Mouse (Mus musculus) forebrain, embryonic 11.5 days (tissue): Measurements from ENCODE around the gene Smarca1. TPM values are rescaled to one million over a fixed set of nuclear protein-coding genes. Genes with fewer than 3 reads are reported as not detected.

Experiments used
- ATAC-seq: fragments of 200-750 bp; cut with Nextera tagmentation; replicated peaks from 2 replicates; pipeline ENCODE4 v1.8.0; 2017; ENCODE audit warnings: moderate TSS enrichment; ENCODE audit not compliant: low FRiP score
- DNase-seq: peaks from one replicate; pipeline ENCODE4 v3.0.0-alpha.2; 2017; ENCODE audit warnings: low spot score
- H3K27ac ChIP-seq: fragments of 300-500 bp; sonication (generic); 2 replicates; pipeline ENCODE4 v1.5.1; 2014; ENCODE audit warnings: low read depth, low read length
- H3K27me3 ChIP-seq: fragments of 300-500 bp; sonication (generic); 2 replicates; pipeline ENCODE4 v1.6.1; 2014; ENCODE audit warnings: mild to moderate bottlenecking, low read length, mixed read lengths; ENCODE audit not compliant: control insufficient read depth, insufficient read depth
- H3K36me3 ChIP-seq: fragments of 300-500 bp; sonication (generic); 2 replicates; pipeline ENCODE4 v1.6.1; 2014; ENCODE audit warnings: mild to moderate bottlenecking, low read length, moderate library complexity, mixed read lengths; ENCODE audit not compliant: control insufficient read depth, insufficient read depth
- H3K4me1 ChIP-seq: fragments of 300-500 bp; sonication (generic); replicated peaks from 2 replicates; pipeline ENCODE4 v1.6.1; 2014; ENCODE audit warnings: low read length, mixed read lengths; ENCODE audit not compliant: control insufficient read depth, insufficient read depth
- H3K4me2 ChIP-seq: fragments of 300-500 bp; sonication (generic); 2 replicates; pipeline ENCODE4 v1.6.1; 2014; ENCODE audit warnings: low read depth, mild to moderate bottlenecking, low read length, moderate library complexity, mixed read lengths; ENCODE audit not compliant: severe bottlenecking
- H3K4me3 ChIP-seq: fragments of 300-500 bp; sonication (generic); 2 replicates; pipeline ENCODE4 v1.5.1; 2014; ENCODE audit warnings: low read depth, low read length
- H3K9ac ChIP-seq: fragments of 300-500 bp; sonication (generic); 2 replicates; pipeline ENCODE4 v1.6.1; 2014; ENCODE audit warnings: low read length
- H3K9me3 ChIP-seq: fragments of 300-500 bp; sonication (generic); 2 replicates; pipeline ENCODE4 v1.6.1; 2016; ENCODE audit warnings: low read length, mixed read lengths; ENCODE audit not compliant: control insufficient read depth
- WGBS: fragments of 180-500 bp; shearing (Covaris S2); extraction: QIAGEN DNeasy Blood & Tissue Kit; methylation state at CpG from one replicate; pipeline ENCODE4 v1.1.7; 2014; 5-methylcytosine and 5-hydroxymethylcytosine counted together
- polyA plus RNA-seq: library from polyadenylated mRNA; unstranded; fragments of >200 nt; fragmentation: Nextera tagmentation; extraction: Ambion mirVana; gene quantifications from 2 replicates; pipeline ENCODE4 v1.2.1, GENCODE M21; 2014

The Smarca1 gene
- polyA plus RNA-seq = 23.3 and 26.3 TPM in 2 replicates

DNA sequence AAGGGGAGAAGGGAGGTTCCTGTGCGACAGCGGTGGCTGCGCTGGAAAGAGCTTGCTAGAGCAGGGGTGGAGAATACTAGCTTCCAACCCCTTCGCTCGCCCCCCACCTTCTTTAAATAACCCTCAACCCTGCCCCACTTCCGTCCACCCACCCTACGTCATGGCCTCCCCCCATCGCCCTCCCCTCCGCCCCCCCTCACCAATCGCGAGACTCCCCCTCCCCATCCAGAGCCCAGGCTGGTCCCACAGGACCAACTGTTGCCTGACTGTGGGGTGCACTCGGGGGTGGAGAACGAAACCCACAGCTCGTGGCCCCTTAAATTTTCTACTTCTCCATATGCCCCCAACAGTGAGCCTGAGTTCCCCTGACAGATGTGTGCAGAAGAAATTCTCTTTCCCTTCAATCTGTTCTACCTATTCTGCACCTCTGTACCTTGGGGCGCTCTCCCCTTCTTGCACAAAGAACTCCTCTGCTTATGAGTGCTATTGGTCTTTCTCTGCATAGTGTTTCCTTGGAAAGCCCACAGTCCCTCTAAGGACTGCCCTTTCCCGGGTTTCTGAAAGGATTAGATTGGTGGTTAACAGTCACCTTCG is at the start of gene Smarca1:
Gene Smarca1, minus strand, starts transcription at position 544 of the 594 bp plus-strand sequence.
- DNase-seq = peak; percentile 58

DNA sequence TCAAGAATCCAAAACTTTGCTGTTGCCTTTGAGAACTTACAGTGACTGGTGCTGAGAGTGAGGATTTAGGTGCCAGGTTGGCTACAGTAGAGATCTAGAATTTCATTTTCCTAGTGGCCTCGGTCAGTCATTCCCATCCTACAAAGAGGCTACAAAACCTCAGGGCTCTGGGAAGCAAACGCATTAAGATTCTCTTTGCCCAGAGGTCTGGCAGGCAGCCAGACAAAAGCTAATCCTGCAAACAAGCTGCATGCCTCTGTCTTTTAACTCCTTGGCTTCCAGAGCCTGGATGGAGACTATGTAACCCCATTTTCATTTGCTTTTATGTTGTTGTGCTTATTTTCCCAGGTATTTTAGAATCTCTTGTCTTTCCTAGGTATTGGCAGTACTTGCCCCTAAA is 45.0 kb upstream of the Smarca1 start:
- Histone ChIP-seq H3K36me3 (no peaks in the 10 kb centered on the region), H3K9ac (no peak overlapping the region), H3K9me3 (no peaks in the 10 kb centered on the region), H3K27ac (no peak overlapping the region), H3K4me2 (no peak overlapping the region), H3K4me1 (0 out of 2 replicates have a peak, but pooled peaks cover 2% of the 10 kb centered on the region), H3K27me3 (no peaks in the 10 kb centered on the region), H3K4me3 (no peak overlapping the region)
- WGBS = 24% methylated on average over 2 of the region's 2 CpGs
- no peak for ATAC-seq
- peak; percentile 58 for DNase-seq

More for the DNA sequence above, at the start of gene Smarca1:
- no peaks in the 10 kb centered on the region for H3K4me1 ChIP-seq
- H3K4me3 ChIP-seq = peak within 1 kb of the TSS; percentile 45
- no peaks in the 10 kb centered on the region for H3K36me3 ChIP-seq
- H3K9me3 ChIP-seq = no peaks in the 10 kb centered on the region
- H3K27ac ChIP-seq = no peak within 1 kb of the TSS
- peak; percentile 85 for ATAC-seq
- 21% methylated on average over 14 of the region's 17 CpGs for WGBS
- no peaks in the 10 kb centered on the region for H3K27me3 ChIP-seq
- H3K9ac ChIP-seq = peak within 1 kb of the TSS; percentile 66
- H3K4me2 ChIP-seq = peak within 1 kb of the TSS; percentile 54

DNA sequence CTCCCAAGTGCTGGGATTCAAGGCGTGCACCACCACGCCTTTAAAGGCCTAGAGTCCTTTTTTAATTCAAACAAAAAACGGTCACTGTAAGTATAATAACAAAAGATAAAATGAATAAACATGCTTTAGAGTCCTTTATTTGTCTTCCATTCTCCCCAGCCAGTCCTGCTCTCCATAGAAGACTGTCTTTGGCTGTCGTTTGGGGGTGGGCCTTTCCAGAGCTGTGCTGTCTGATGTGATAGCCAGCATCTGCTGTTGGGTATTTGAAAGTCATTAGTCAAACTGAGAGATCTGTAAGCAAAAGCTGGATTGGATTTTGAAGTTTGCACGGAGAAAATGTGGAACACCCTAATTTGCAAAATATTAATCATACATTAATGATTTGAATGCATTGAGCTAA is 44.1 kb upstream of the Smarca1 start:
- 70% methylated on average over 5 of the region's 5 CpGs for WGBS
- ATAC-seq (no peak), DNase-seq (no peak)
- Histone ChIP-seq H3K27me3 (no peaks in the 10 kb centered on the region), H3K9me3 (no peaks in the 10 kb centered on the region), H3K27ac (no peak overlapping the region), H3K4me1 (0 out of 2 replicates have a peak, but pooled peaks cover 2% of the 10 kb centered on the region), H3K4me3 (no peak overlapping the region), H3K36me3 (no peaks in the 10 kb centered on the region), H3K9ac (no peak overlapping the region), H3K4me2 (no peak overlapping the region)

DNA sequence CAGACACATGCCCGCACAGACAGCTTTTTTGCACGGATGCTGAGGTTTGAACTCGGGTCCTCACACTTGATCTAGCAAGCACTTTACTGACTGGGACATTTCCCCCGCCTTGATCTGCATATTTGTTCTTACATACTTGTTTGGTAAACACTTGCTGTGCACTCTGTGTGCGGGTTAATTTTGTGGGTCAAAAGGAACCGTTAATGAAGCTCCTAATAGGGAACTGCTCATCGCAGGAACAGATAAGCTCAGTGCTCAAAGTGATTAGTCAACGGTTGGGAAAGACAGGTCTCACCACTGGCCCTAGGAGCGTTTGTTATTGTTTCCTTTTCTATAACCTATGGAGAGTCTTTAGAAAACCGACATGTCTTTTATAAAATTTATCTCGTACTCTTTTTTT is 41.6 kb upstream of the Smarca1 start:
- Histone ChIP-seq H3K36me3 (no peaks in the 10 kb centered on the region), H3K4me1 (0 out of 2 replicates have a peak, but pooled peaks cover 2% of the 10 kb centered on the region), H3K27ac (no peak overlapping the region), H3K9me3 (no peaks in the 10 kb centered on the region), H3K9ac (no peak overlapping the region), H3K4me2 (no peak overlapping the region), H3K4me3 (no peak overlapping the region), H3K27me3 (no peaks in the 10 kb centered on the region)
- DNase-seq = no peak
- 88% methylated on average over 11 of the region's 11 CpGs for WGBS
- ATAC-seq = no peak

DNA sequence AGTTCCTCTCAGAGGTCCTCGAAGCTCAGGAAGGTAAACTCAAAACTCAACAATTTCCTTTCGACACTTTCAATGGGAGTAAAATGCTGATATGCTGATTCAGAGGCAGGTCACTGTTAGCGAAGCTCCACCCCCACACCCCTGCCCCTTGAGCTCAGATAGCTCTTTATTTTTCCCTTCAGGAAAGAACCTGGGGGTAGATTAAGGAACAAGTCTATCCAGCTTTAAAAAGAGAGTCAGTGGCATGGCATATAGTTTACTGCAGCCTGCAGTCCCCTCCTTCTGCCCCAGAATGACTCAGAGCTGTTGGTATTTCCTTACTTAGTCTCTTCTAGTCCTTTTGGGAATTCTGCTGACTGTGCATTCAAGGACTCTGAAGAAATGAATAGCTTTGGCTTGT is 37.7 kb upstream of the Smarca1 start:
- Histone ChIP-seq H3K4me2 (no peak overlapping the region), H3K4me1 (no peaks in the 10 kb centered on the region), H3K27me3 (no peaks in the 10 kb centered on the region), H3K36me3 (no peaks in the 10 kb centered on the region), H3K9ac (no peak overlapping the region), H3K4me3 (no peak overlapping the region), H3K9me3 (no peaks in the 10 kb centered on the region), H3K27ac (no peak overlapping the region)
- ATAC-seq (no peak), DNase-seq (no peak)
- 77% methylated on average over 3 of the region's 3 CpGs for WGBS

DNA sequence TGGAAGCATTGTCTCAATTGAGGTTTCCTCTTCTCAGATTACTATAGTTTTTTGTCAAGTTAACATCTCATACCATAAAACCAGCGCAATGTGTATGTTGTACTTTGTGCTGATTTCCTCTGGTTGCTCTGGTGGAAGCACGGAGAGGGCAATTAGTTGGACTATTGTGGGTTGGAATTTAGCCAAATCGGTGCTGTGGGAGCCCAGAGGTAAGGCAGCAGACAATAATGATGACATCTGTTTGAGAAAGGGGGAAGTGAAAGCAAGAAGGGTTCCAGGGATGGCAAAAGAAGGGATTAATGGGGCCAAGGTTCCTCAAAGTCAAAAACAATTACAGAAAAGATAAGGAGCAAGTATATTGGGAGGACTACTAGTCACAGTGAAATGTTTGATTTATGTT is 35.2 kb upstream of the Smarca1 start:
- 76% methylated on average over 3 of the region's 3 CpGs for WGBS

DNA sequence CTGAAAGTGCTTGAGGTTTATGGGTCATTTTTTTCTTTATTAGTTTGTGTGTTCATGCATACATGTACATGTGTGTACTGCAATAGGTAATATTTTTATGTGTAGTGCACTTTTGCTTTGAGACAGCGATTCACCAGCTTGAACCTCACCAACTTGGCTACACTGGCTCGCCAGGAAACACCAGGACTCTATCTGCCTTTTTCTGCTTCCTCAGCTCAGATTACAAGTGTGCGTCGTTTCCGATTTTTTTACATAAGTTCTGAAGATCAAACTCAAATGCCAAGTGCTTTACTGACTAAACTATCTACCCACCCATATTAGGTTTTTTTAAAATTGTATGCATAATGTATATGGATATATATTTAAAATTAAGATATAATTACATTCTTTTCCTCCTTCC is 27.8 kb upstream of the Smarca1 start:
- Histone ChIP-seq H3K4me1 (no peaks in the 10 kb centered on the region), H3K9me3 (no peaks in the 10 kb centered on the region), H3K27me3 (no peaks in the 10 kb centered on the region), H3K27ac (no peak overlapping the region), H3K4me2 (no peak overlapping the region), H3K4me3 (no peak overlapping the region), H3K9ac (no peak overlapping the region), H3K36me3 (no peaks in the 10 kb centered on the region)
- no peak for ATAC-seq
- 91% methylated on average over 5 of the region's 5 CpGs for WGBS
- no peak for DNase-seq

More for the DNA sequence above, 35.2 kb upstream of the Smarca1 start:
- Histone ChIP-seq H3K4me2 (no peak overlapping the region), H3K27ac (no peak overlapping the region), H3K4me1 (no peaks in the 10 kb centered on the region), H3K9ac (no peak overlapping the region), H3K27me3 (no peaks in the 10 kb centered on the region), H3K36me3 (no peaks in the 10 kb centered on the region), H3K9me3 (no peaks in the 10 kb centered on the region), H3K4me3 (no peak overlapping the region)
- DNase-seq = no peak
- ATAC-seq = no peak

DNA sequence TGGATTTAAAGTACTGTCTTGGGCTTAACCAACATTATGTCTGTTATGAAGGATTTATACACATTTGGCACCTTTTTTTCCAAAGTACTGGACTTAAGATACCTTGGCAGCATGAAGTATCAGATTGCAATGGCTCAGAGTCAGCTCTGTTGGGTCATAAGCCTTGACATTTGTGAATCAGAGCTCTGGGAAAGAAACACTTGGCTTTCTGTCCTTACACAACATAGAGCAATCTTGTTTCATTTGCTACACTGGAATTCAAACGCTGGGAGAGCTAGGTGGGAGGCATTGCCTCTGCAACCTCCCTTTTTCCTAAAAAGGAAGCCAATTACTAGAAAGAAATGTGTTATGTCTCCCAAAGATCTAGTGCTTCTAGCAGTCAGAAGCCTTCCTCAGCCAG is 24.1 kb upstream of the Smarca1 start:
- no peaks in the 10 kb centered on the region for H3K4me1 ChIP-seq
- WGBS = 81% methylated on average over 1 of the region's 1 CpGs
- ATAC-seq (no peak), DNase-seq (no peak)
- H3K9me3 ChIP-seq = no peaks in the 10 kb centered on the region
- no peaks in the 10 kb centered on the region for H3K36me3 ChIP-seq
- no peak overlapping the region for H3K9ac ChIP-seq
- no peak overlapping the region for H3K27ac ChIP-seq
- no peak overlapping the region for H3K4me3 ChIP-seq
- no peaks in the 10 kb centered on the region for H3K27me3 ChIP-seq
- H3K4me2 ChIP-seq = no peak overlapping the region

DNA sequence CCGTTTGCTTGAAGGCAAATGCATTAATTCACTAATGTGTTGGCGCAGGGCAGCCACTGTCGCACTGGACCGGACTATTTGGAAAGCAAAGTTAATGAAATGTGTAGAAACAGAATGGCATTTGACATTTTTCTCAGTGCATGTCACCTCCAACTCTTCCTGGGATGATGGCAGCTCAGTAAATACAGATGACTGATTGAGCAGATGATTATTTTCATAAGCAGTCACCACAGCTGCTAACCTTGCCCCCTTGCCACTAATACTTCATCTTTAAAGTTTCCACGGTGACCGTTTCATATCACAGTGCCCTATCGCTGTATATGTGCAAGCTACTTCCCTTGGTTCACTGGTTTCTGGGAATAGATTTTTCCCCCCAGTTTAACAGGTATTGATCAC is 20.8 kb upstream of the Smarca1 start:
- no peak overlapping the region for H3K9ac ChIP-seq
- no peaks in the 10 kb centered on the region for H3K4me1 ChIP-seq
- no peaks in the 10 kb centered on the region for H3K36me3 ChIP-seq
- DNase-seq = no peak
- no peak overlapping the region for H3K4me3 ChIP-seq
- WGBS = 90% methylated on average over 7 of the region's 7 CpGs
- no peaks in the 10 kb centered on the region for H3K9me3 ChIP-seq
- H3K27me3 ChIP-seq = no peaks in the 10 kb centered on the region
- H3K4me2 ChIP-seq = no peak overlapping the region
- no peak overlapping the region for H3K27ac ChIP-seq
- no peak for ATAC-seq
